Mouse (Mus musculus) thymus, postnatal 4 days (tissue): ENCODE measurements around the gene Kxd1.

Source experiments
- DNase-seq: peaks from one replicate; pipeline ENCODE4 v3.0.0; 2021

Kxd1 gene

GRCm38 (mm10) chr8:70464162-70464561 is 63.6 kb downstream of the Kxd1 start:
- no peak for DNase-seq

DNA sequence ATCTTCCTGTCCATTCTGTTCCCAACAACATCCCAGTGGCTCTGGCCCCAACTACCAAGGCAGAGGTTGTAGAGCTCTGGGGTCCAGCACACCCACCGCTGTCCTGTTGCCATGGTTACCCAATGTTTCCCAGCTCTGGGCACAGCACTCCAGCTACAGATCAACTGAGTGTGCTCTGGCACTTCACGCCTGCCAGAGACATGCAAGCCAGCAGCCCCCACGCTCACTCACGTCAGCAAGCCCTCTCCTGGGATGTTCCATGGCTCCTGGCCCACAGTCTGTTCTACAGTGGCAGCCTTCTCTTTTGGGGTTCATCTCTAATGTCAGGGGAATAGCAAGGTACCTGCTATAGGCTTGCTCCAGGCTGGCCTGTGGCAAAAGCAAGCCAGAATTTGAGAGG is 64.5 kb downstream of the Kxd1 start:
- no peak for DNase-seq

GRCm38 (mm10) chr8:70462516-70462813 is 65.3 kb downstream of the Kxd1 start:
- no peak for DNase-seq

- DNase-seq = no peak
These were observed 65.8 kb downstream of the Kxd1 start for GRCm38 (mm10) chr8:70461765-70462515.

DNA sequence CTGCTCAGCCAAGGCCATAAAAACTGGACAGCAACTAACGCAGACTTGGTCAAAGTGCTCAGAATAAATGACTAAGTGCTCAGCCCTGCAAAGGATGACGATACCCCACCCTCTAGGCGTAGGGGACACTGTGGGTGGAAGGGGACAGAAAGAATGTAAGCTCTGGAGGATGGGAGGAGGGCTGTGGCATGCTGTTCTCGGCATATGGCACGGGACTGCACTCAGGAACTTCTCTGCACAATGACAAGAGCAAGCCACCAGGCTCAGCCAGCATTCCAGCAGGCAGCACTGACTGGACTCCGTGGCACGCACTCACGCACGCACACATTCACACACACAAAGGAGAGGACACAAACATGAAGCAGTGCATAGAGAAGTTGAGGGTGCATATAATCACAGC is 67.2 kb downstream of the Kxd1 start:
- DNase-seq = no peak

DNA sequence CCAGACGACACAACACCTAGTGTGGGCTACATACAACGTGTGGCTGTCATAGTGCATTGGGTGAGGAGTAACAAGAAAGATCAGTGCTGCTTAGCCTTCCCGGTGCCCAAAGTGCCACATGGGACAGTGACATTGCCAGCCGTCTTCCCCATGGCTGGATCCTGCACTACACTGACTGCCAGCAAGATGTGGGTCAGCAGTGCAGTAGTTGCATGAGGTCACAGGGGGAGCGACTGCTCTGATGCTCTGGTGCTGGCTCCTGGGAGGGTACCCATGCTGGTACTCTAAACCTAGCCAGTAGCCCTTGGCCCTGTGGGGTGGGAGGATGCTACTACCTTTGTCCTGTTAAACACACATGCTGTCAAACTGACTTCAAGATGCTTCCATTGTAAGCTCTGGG is 67.6 kb downstream of the Kxd1 start:
- no peak for DNase-seq

DNA sequence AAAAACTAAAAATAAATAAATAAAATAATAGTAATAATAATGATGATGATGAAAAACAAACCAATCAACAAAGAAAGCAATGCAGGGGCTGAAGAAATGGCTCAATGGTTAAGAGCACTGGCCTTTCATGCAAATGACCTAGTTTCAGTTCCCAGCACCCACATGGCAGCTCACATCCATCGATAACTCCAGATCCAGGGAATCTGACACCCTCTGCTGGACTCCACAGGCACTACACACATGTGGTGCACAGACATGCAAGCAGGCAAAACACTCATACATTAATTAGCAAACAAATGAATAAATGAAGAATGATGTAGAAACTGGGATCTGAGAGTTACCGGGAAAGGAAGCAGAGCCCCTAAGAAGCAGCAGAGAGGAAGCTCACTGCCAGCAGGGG is 68.1 kb downstream of the Kxd1 start:
- DNase-seq = no peak

GRCm38 (mm10) chr8:70458462-70458861 is 69.3 kb downstream of the Kxd1 start:
- no peak for DNase-seq
